Mouse (Mus musculus) lung, postnatal 25 days (tissue): ENCODE measurements around the gene Tmem88b.
"Not testable (repeated sequence)": the region's sequence is repeated elsewhere in the genome, so short reads cannot be mapped to it uniquely, and the experiment has no call there.

Source experiments
- DNase-seq: peaks from one replicate; pipeline ENCODE4 v3.0.0; 2022; ENCODE audit warnings: low spot score

Gene Tmem88b

GRCm38 (mm10) chr4:155788833-155789232, 3.2 kb upstream of the Tmem88b start:
- not testable (repeated sequence) for DNase-seq

DNA sequence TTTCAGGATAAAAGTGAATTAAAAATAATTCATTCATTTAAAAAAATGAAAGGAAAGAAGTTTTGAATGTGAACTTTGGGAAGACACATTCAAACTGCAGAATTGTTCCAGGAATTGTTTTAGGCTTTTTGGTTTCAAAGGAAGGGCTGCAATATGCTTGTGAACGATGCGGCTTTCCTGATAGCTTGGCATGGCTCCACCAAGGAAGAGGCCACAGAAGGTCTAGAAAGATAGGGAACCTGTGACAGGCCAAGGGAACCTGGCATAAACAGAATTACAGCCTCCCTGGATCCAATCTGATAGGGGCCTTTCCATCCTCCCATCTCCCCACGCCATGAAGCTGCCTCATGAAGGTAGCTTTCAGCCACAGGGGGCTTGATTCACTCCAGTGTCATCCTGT, 2.6 kb upstream of the Tmem88b start:
- no peak for DNase-seq

DNA sequence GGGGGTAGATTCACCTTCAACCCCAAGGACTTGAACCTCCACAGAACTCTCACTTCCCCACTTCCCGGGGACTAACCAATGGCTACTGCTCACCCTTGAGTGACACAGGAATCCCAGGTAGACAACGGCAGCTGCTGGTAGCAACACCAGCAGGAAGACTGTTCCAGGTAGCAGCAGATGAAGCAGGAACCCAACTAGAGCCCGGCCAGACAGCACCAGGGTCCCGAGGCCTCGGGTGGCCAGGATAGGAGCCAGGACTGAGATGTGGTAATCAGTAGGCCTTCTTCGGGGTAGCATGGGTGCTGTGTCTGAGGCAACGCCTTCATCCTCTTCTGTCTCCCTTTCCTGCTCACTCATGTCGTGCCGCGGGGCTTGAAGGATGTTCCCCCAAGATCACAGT, 428 bp downstream of the Tmem88b start:
- DNase-seq = no peak

GRCm38 (mm10) chr4:155784081-155784701, 1.5 kb downstream of the Tmem88b start:
- peak; percentile 73 for DNase-seq

- no peak for DNase-seq
Measured at GRCm38 (mm10) chr4:155783486-155784080, 2.1 kb downstream of the Tmem88b start.

GRCm38 (mm10) chr4:155780895-155781294, 4.8 kb downstream of the Tmem88b start:
- DNase-seq = no peak

GRCm38 (mm10) chr4:155779498-155779897, 6.2 kb downstream of the Tmem88b start:
- no peak for DNase-seq

DNA sequence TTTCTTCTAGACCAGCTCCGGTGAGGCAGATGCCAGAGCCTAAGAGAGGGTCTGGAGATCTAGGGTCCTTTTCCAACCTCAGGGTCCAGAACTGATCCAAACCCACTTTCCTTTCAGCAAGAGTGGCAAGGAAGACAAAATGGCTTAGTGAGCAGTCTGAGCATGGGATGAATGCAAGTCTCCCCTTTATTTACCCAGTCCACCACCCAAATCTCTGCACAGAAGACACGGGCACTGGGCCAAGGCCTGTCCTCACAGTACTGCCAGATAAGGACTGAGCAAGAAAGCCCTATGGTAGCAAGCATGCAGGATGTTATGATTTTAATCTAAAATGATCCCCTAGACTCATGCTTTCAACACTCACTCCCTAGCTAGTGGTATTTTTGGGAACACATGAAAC, 7.9 kb downstream of the Tmem88b start:
- no peak for DNase-seq

GRCm38 (mm10) chr4:155776704-155777335, 8.9 kb downstream of the Tmem88b start:
- no peak for DNase-seq

GRCm38 (mm10) chr4:155775855-155776254, 9.8 kb downstream of the Tmem88b start:
- no peak for DNase-seq

DNA sequence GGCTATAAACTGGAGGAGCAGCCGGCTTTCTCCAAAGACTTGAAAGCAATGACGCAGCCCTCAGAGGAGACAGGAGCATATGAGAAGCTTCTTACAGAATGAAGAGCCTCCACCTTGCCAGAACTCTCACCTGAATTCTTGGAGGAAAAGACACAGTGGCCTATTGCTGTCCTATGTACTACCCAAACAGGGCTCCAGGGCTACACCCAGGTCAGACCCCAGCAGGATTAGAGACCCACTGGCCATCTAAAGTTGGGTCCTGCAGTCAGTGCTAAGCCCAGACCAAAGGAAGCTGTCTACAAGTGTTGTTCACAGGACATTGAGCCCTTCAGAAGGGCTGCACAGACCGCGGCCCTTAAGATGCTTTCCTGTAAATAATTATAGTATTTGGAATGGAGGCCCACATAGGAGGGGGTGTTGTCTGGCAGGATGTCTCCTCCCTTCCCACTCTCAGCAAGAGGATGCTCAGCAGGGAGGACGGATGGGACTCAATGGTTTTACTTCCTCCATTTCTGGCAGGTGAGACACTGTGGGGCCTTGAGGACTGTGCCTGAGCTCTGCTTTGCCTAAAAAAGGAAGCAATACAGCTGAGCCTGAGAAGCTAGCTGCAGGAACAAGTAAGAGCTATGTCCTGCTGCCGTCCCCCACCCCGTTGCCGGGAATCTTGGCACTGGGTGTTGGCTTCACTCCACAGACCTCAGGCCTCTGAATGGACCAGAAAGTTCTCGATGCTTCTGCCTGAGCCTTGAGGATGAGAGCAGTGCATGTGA, 10.5 kb downstream of the Tmem88b start:
- DNase-seq = peak; percentile 36

DNA sequence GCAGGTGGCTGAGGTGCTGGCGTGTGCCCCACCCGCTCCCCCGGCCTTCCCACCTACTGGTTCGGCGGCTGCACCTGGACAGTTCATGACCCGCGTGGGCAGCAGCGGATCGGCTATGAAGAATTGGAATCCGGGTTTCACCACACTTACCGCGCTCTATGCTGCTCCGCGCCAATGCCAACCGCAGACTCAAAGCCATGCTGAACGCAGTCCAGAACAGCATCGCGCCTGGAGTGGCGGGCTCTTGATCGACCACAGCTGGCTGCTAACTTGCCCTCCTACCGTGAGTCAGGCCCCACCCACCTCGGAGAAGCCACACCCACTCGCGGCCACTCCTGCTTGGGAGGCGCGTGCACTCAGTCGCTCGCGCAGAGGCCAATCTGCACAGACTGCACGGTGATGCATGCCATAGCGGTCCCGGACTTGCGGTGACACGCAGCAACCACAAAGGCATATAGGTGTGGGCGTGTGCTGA, 11.4 kb downstream of the Tmem88b start, which contains the start of gene Vwa1:
Vwa1 (minus strand) TSS at position 419 of the 475 bp plus-strand sequence.
- DNase-seq = peak; percentile 92

DNA sequence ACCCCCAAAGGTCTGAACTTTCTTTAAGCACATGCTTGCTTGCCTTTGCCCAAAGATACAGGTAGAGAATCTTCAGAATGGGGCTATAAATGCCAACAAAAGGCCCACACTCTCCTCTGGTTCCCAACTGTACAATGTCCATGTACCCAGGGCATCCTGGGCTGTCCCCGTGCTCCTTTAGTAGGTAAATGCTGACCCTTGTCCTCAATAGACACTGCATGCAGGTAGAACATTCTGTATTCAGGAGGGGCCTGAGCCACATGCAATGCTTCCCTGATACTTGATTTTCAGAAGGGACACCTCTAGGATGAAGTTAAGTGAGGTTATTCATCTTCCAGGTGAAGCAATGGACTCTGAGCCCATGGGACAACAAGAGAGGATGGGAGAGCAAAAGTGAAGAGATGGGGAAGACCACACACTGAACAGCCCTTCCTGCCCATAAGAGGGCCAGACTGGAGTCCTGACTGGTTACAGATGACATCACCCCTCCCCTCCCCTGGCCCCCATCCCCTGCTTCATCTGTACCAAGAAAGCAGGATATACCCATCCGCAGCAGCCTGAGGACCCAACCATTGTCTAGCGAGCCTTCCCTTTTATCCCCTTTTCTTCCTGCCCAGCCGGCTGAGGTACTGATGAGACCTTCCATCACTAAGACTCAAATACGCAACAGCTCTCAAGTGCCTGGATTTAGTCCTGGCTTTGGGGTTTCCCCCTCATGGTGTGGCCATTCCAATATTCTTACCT, 12.2 kb downstream of the Tmem88b start:
- DNase-seq = no peak

DNA sequence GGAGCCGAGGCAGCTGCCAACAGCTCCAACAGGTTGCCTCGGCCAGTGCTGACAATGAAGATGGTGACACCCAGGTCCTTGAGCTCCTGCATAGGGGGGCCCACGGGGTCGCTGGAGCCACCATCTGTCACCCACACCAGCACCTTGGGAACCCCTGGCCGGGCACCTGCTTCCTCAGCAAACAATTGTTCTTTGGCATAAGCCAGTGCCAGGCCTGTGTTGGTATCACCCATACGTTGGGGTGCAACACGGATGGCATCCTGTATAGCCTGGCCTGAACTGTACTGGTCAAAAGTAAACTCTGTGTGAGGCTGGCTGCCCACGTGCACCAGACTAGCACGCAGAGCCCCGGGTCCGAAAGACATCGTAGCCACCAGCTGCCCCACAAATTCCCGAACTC, 12.9 kb downstream of the Tmem88b start:
- no peak for DNase-seq

DNA sequence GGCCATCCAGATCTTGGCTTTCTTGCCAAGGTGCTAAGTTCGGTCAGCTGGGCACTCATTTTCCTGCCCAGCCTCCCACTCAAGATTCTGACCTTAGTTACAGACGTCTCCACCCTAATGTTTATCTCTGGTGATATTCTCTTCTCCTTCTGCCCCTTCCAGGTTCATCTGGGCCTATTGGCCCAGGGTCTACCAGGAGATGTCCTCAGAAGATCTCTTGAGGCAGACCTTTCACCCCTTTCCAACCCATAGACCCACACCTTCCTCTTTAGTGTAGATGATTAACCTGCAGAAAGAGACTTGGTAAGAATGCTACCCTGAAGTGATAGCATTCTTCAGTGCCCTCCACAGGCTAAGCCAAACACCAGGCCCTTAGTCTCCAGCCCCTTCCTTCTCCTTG, 14.0 kb downstream of the Tmem88b start:
- DNase-seq = no peak

DNA sequence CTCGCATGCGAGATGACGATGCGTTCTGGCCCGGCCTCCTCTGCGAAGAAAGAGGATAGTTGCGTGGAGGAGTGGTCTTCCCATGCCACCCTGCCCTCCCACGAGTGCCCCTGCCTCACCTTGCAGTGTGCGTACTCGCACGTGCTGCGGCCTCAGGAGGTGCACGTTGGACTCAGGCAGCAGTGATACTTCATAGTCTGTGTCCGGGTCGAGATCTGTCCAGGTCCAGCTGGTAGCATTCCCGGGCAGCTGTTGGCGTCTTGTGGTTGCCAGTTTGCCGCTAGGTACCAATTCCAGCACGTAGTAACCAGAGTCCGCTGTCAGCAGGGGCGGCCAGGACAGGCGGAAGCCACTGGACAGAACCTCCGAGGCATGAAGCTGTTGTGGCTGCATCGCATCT, 15.0 kb downstream of the Tmem88b start:
- no peak for DNase-seq

GRCm38 (mm10) chr4:155769880-155770512, 15.7 kb downstream of the Tmem88b start:
- peak; percentile 92 for DNase-seq

DNA sequence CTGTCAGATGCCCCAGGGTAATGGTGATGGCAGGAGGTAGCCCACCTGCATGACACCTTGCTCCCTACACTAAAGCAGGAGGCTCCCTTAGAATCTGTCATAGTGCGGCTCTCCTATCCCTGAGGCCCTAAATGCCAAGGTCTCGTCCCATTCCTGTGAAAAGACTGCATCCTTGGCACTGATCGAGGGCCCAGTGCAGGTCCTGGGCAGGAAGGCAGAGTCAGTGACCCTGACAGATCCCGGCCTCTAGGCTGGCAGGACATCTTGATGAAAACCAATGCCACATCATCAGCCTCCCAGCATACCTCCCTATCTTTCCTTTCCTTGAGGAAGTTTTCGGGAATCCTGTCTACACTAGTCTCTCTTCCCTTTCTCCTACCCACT, 16.2 kb downstream of the Tmem88b start:
- no peak for DNase-seq

DNA sequence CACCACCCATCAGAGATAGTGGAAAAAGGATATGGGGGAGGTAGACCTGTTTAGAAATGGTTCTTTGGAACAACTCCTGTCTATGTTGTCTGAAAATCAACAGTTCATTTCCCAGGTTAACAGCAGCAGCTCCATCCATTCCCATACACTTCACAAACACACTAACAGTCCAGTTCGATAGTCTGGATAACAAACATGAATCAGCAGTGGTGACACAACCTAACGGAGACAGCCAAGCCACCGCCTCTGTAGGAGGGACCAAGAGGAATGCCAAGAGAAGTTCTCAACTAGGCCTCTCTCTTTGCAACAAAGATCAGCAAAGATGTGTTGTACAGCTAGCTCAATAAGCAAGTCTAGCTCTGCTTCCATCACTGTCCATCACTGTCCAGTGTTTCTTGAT, 23.3 kb downstream of the Tmem88b start:
- no peak for DNase-seq

- no peak for DNase-seq
Measured at GRCm38 (mm10) chr4:155761356-155762099, 24.1 kb downstream of the Tmem88b start.
